Mouse (Mus musculus): ENCODE measurements at regions not wholly inside any gene's neighbourhood (a gene's known extent, or its start where the extent isn't known, plus 50 kb on each side); places are given as distances from the start of the nearest gene placed in this dataset.
"Not testable (repeated sequence)": the region's sequence is repeated elsewhere in the genome, so short reads cannot be mapped to it uniquely, and the experiment has no call there.

DNA sequence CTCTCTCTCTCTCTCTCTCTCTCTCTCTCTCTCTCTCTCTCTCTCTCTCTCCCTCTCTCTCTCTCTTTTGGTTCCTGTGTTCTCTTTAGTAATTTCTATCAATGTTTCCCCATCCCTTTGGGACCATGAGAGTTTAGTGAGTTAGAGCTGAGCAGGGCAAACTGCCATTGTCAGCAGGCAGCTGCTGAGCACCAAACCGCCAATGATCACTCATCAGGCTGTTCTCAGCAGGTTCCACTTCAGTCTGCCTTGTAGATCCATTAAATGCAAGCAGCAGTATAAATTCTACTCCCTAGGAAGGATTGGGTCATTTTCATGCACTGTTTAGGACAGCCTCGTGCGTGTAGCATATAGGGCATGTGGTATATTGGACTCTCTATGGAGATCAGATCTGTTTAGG is 692.5 kb downstream of the Trib2 start:
- no peaks in the 10 kb centered on the region for H3K4me1 ChIP-seq
- H3K36me3 ChIP-seq: no peaks in the 10 kb centered on the region
- H3K4me2 ChIP-seq (replicated peaks): no peak overlapping the region
- WGBS: 51% methylated on average over 3 of the region's 3 CpGs
- H3K9me3 ChIP-seq: no peaks in the 10 kb centered on the region
- no peak overlapping the region for H3K4me3 ChIP-seq
- no peak overlapping the region for H3K9ac ChIP-seq
- H3K27ac ChIP-seq: no peak overlapping the region
- H3K27me3 ChIP-seq (replicated peaks): no peaks in the 10 kb centered on the region
- no peak for ATAC-seq (ENCODE audit: low FRiP score, low read depth)

DNA sequence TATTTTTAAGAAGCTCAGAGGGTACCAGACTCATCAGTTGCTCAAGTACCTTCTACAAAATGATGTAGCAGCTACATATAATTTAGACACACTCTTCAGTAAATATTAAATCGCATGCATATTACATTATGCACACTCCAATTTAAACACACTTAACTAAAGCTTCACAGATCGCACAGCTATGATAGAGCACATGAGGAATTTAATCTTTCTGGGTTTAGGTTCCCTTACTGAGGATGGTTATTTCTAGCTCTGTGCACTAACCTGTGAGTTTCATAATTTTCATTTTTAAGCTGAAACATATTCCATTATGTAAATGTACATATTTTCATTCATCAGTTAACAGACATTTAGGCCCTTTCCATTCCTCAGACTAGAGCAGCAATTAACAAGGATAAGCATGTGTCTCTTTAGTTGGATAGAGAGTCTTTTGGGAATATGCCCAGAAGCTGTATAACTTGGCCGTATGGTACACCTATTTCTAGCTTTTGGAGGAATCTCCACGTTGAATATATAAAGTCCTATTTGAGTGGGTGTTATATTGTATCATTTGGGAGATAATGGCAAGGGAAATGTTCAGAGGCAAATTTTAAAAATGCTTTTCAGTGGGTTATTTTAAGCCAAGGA is 694.0 kb downstream of the Trib2 start:
- WGBS: 84% methylated on average over 4 of the region's 4 CpGs

GRCm38 (mm10) chr12:15115556-15115955 is 701.2 kb downstream of the Trib2 start:
- Histone ChIP-seq H3K4me3 (no peak overlapping the region), H3K27ac (no peak overlapping the region), H3K36me3 (no peaks in the 10 kb centered on the region), H3K27me3 (replicated peaks) (no peaks in the 10 kb centered on the region), H3K9me3 (no peaks in the 10 kb centered on the region), H3K4me1 (no peaks in the 10 kb centered on the region), H3K4me2 (replicated peaks) (no peak overlapping the region), H3K9ac (no peak overlapping the region)
- no peak for ATAC-seq (ENCODE audit: low FRiP score, low read depth)
- 88% methylated on average over 3 of the region's 3 CpGs for WGBS

More for the DNA sequence above, 694.0 kb downstream of the Trib2 start:
- Histone ChIP-seq H3K27ac (no peak overlapping the region), H3K9ac (no peak overlapping the region), H3K4me3 (no peak overlapping the region), H3K9me3 (no peaks in the 10 kb centered on the region), H3K27me3 (replicated peaks) (no peaks in the 10 kb centered on the region), H3K4me2 (replicated peaks) (no peak overlapping the region), H3K4me1 (no peaks in the 10 kb centered on the region), H3K36me3 (no peaks in the 10 kb centered on the region)
- ATAC-seq (ENCODE audit: low FRiP score, low read depth): no peak

DNA sequence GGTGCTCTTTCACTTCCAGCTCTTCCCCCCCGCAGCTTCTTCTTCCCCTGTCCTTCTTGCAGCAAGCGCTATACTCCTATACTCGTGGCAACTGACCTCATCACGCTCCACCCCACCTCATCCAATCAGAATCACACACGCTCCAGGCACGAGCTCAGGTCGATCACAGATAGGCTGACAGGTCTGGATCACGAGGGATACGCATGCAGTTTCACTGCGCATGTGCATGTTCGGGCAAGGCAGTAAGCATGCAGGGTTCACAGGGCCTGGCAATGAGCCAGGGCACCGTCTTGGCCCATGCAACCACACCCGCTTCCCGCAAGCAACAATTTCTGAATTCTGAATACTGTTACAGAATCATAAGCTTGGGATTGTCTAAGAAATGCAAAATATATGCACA is 701.9 kb downstream of the Trib2 start:
- H3K27me3 ChIP-seq (replicated peaks): no peaks in the 10 kb centered on the region
- H3K27ac ChIP-seq: no peak overlapping the region
- no peak overlapping the region for H3K4me3 ChIP-seq
- no peak for ATAC-seq (ENCODE audit: low FRiP score, low read depth)
- H3K4me2 ChIP-seq (replicated peaks): no peak overlapping the region
- no peak overlapping the region for H3K9ac ChIP-seq
- WGBS: 90% methylated on average over 14 of the region's 14 CpGs
- no peaks in the 10 kb centered on the region for H3K9me3 ChIP-seq
- H3K4me1 ChIP-seq: no peaks in the 10 kb centered on the region
- no peaks in the 10 kb centered on the region for H3K36me3 ChIP-seq

DNA sequence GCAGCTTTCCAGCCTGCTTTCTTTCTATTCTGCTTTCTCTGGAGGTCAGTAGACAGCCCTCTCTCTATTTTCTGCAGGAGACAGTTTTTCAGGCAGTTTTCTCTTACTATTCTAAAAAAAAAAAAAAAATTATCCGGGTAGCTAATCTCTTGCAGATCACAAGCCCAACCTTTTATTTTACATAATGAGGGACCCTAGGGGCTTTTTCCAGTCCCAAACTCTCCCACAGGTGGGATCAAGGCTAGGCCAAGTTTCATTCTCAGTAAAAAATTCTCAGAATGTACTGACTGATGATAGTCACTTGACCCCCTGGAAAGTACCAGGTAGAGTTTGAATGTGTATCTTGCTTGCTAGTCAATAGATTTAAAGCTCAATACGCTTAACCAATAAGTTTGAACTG is 705.7 kb downstream of the Trib2 start:
- WGBS: 80% methylated on average over 2 of the region's 2 CpGs
- no peak overlapping the region for H3K9ac ChIP-seq
- H3K27ac ChIP-seq: no peak overlapping the region
- no peaks in the 10 kb centered on the region for H3K9me3 ChIP-seq
- no peak for ATAC-seq (ENCODE audit: low FRiP score, low read depth)
- H3K4me1 ChIP-seq: no peaks in the 10 kb centered on the region
- H3K4me2 ChIP-seq (replicated peaks): no peak overlapping the region
- no peaks in the 10 kb centered on the region for H3K27me3 ChIP-seq (replicated peaks)
- no peak overlapping the region for H3K4me3 ChIP-seq
- no peaks in the 10 kb centered on the region for H3K36me3 ChIP-seq

GRCm38 (mm10) chr12:15104876-15105275 is 711.8 kb downstream of the Trib2 start:
- H3K27ac ChIP-seq: no peak overlapping the region
- H3K36me3 ChIP-seq: no peaks in the 10 kb centered on the region
- no peaks in the 10 kb centered on the region for H3K9me3 ChIP-seq
- WGBS: 84% methylated on average over 2 of the region's 2 CpGs
- H3K27me3 ChIP-seq (replicated peaks): no peaks in the 10 kb centered on the region
- no peak for ATAC-seq (ENCODE audit: low FRiP score, low read depth)
- no peak overlapping the region for H3K4me3 ChIP-seq
- H3K4me2 ChIP-seq (replicated peaks): no peak overlapping the region
- H3K4me1 ChIP-seq: no peaks in the 10 kb centered on the region
- no peak overlapping the region for H3K9ac ChIP-seq

DNA sequence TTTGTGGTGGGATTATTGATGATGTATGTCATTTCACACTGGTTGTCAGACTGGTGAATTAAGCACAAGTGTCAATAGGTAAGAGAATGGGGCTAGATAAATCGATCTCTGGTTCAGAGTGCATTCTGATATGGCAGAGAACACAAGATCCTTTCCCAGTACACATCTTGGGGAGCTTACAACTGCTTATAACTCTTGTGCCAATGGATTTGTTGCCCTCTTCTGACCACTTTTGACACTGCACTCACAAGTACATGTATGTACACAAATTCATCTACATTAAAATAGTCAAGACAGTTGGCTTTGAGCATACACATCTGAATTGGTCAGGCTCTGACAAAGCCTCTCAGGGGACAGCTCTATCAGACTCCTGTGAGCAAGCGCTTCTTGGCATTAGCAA is 738.1 kb downstream of the Trib2 start:
- H3K9ac ChIP-seq: no peak overlapping the region
- H3K36me3 ChIP-seq: no peaks in the 10 kb centered on the region
- H3K4me3 ChIP-seq: no peak overlapping the region
- no peaks in the 10 kb centered on the region for H3K4me1 ChIP-seq
- no peak overlapping the region for H3K4me2 ChIP-seq (replicated peaks)
- WGBS: 75% methylated on average over 2 of the region's 2 CpGs
- H3K27me3 ChIP-seq (replicated peaks): no peaks in the 10 kb centered on the region
- H3K27ac ChIP-seq: no peak overlapping the region
- no peak; the same call in 1 of the 2 replicates for ATAC-seq (ENCODE audit: low FRiP score, low read depth)
- no peaks in the 10 kb centered on the region for H3K9me3 ChIP-seq

GRCm38 (mm10) chr12:15064351-15064750 is 752.4 kb downstream of the Trib2 start:
- H3K36me3 ChIP-seq: no peaks in the 10 kb centered on the region
- no peak overlapping the region for H3K4me3 ChIP-seq
- H3K4me2 ChIP-seq (replicated peaks): no peak overlapping the region
- ATAC-seq (ENCODE audit: low FRiP score, low read depth): no peak
- 84% methylated on average over 1 of the region's 1 CpGs for WGBS
- no peak overlapping the region for H3K27ac ChIP-seq
- H3K4me1 ChIP-seq: no peaks in the 10 kb centered on the region
- no peaks in the 10 kb centered on the region for H3K9me3 ChIP-seq
- no peak overlapping the region for H3K9ac ChIP-seq
- H3K27me3 ChIP-seq (replicated peaks): no peaks in the 10 kb centered on the region

GRCm38 (mm10) chr12:15051387-15051786 is 765.3 kb downstream of the Trib2 start:
- Histone ChIP-seq H3K36me3 (no peaks in the 10 kb centered on the region), H3K4me2 (replicated peaks) (no peak overlapping the region), H3K9me3 (no peaks in the 10 kb centered on the region), H3K4me1 (no peaks in the 10 kb centered on the region), H3K27ac (no peak overlapping the region), H3K9ac (no peak overlapping the region), H3K27me3 (replicated peaks) (no peaks in the 10 kb centered on the region), H3K4me3 (no peak overlapping the region)
- WGBS: 92% methylated on average over 5 of the region's 5 CpGs
- no peak for ATAC-seq (ENCODE audit: low FRiP score, low read depth)

GRCm38 (mm10) chr12:15043264-15043663 is 773.5 kb downstream of the Trib2 start:
- Histone ChIP-seq H3K36me3 (no peaks in the 10 kb centered on the region), H3K9me3 (no peaks in the 10 kb centered on the region), H3K4me1 (no peaks in the 10 kb centered on the region), H3K9ac (no peak overlapping the region), H3K4me3 (no peak overlapping the region), H3K4me2 (replicated peaks) (no peak overlapping the region), H3K27ac (no peak overlapping the region), H3K27me3 (replicated peaks) (no peaks in the 10 kb centered on the region)
- no peak for ATAC-seq (ENCODE audit: low FRiP score, low read depth)
- 81% methylated on average over 2 of the region's 2 CpGs for WGBS

DNA sequence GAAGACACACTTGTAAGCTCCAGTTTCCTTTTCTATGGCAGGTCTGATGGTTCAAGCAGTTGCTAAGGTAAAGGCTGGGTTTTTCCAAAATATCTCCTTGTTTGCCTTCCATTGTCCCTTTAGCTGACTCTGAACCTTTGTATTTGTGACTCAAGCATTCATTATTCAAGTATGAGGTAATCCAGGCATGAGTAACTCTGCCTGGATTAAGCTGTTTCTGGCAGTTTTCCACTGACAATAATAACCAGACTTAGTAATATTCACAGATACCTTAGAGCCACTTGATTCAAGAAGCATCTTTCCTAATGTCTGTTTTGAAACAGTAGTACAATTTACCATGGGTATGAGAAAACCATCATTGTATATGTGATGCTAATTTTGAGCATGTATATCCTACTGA is 805.6 kb downstream of the Trib2 start:
- no peaks in the 10 kb centered on the region for H3K36me3 ChIP-seq

GRCm38 (mm10) chr12:15002401-15002800 is 814.3 kb downstream of the Trib2 start:
- not testable (repeated sequence) for H3K4me1 ChIP-seq; H3K27ac ChIP-seq; H3K4me2 ChIP-seq (replicated peaks); ATAC-seq (ENCODE audit: low FRiP score, low read depth); H3K27me3 ChIP-seq (replicated peaks); H3K36me3 ChIP-seq; H3K4me3 ChIP-seq; H3K9ac ChIP-seq; H3K9me3 ChIP-seq
- 63% methylated on average over 1 of the region's 1 CpGs for WGBS

More for the DNA sequence above, 805.6 kb downstream of the Trib2 start:
- no peak overlapping the region for H3K4me2 ChIP-seq (replicated peaks)
- H3K4me1 ChIP-seq: no peaks in the 10 kb centered on the region
- no peak overlapping the region for H3K4me3 ChIP-seq
- H3K9me3 ChIP-seq: no peaks in the 10 kb centered on the region
- ATAC-seq (ENCODE audit: low FRiP score, low read depth): no peak
- H3K27me3 ChIP-seq (replicated peaks): no peaks in the 10 kb centered on the region
- H3K27ac ChIP-seq: no peak overlapping the region
- no peak overlapping the region for H3K9ac ChIP-seq

Data from neural tube, embryonic 12.5 days (tissue).